Mouse (Mus musculus) ES-Bruce4 (cell line): ENCODE measurements around the gene Sbf2. TPM values are rescaled to one million over a fixed set of nuclear protein-coding genes. Genes with fewer than 3 reads are reported as not detected.
"Not testable (repeated sequence)": the region's sequence is repeated elsewhere in the genome, so short reads cannot be mapped to it uniquely, and the experiment has no call there.

Experiments
- H3K27ac ChIP-seq: 2 replicates; pipeline ENCODE4 v1.5.1; 2012; ENCODE audit warnings: low read length, inconsistent platforms; ENCODE audit not compliant: insufficient read depth
- H3K27me3 ChIP-seq: 2 replicates; pipeline ENCODE4 v1.6.1; 2012; ENCODE audit warnings: mild to moderate bottlenecking, low read length, inconsistent platforms; ENCODE audit not compliant: control insufficient read depth, poor library complexity, insufficient read depth, severe bottlenecking
- H3K36me3 ChIP-seq: 2 replicates; pipeline ENCODE4 v1.6.1; 2012; ENCODE audit warnings: inconsistent platforms, mild to moderate bottlenecking, low read length, moderate library complexity; ENCODE audit not compliant: control insufficient read depth, poor library complexity, insufficient read depth, severe bottlenecking
- H3K4me1 ChIP-seq: one replicate; pipeline ENCODE4 v1.8.1; 2011; ENCODE audit warnings: low read length; ENCODE audit not compliant: control insufficient read depth, insufficient read depth
- H3K4me3 ChIP-seq: 2 replicates; pipeline ENCODE4 v1.5.1; 2011; ENCODE audit warnings: low read depth, mild to moderate bottlenecking, low read length
- H3K9ac ChIP-seq: 2 replicates; pipeline ENCODE4 v1.6.1; 2012; ENCODE audit warnings: low read depth, mild to moderate bottlenecking, inconsistent platforms; ENCODE audit not compliant: poor library complexity, severe bottlenecking
- H3K9me3 ChIP-seq: replicated peaks from 2 replicates; pipeline ENCODE4 v1.6.1; 2012; ENCODE audit warnings: mild to moderate bottlenecking, low read length, inconsistent platforms; ENCODE audit not compliant: control insufficient read depth, poor library complexity, insufficient read depth, severe bottlenecking
- CTCF ChIP-seq: IDR thresholded peaks from one replicate; pipeline ENCODE4 v1.8.1; 2011; ENCODE audit warnings: low read depth, low read length
- EP300 ChIP-seq: IDR thresholded peaks from 2 replicates; pipeline ENCODE4 v1.6.1; 2011; ENCODE audit warnings: low read depth, low read length; ENCODE audit not compliant: insufficient read depth
- POLR2A ChIP-seq: IDR thresholded peaks from one replicate; pipeline ENCODE4 v1.8.1; 2011; ENCODE audit warnings: low read length; ENCODE audit not compliant: insufficient read depth
- polyA plus RNA-seq: library from polyadenylated mRNA; stranded (reverse); fragments of >200 nt; gene quantifications from 2 replicates; pipeline ENCODE4 v1.2.4, GENCODE M21; 2011; ENCODE audit warnings: low read depth; ENCODE audit not compliant: missing spikeins, insufficient read depth, insufficient read length

The Sbf2 gene
- polyA plus RNA-seq, 1 experiment, result 65.5 TPM

DNA sequence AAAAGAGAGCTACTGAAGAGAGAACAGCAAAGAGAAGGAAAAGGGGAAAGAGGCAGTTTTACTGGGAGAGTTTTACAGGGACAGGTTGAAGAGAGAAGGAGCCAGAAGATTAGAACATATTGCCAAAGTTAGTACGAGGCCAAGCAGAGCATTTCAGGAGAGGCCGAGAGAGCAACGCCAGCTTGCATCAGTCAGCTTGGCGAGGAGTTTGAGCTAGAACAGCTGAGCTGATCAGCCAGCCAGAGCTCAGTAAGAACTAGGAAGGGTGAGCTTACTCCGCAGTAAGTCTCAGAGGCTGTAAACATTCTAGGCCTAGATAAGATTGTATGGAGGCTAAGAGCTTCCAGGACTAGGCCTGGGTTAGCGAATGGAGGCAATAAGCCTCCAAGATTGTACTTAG, 222.1 kb downstream of the Sbf2 start:
- no peak overlapping the region for H3K27ac ChIP-seq
- no peak overlapping the region for H3K9ac ChIP-seq
- no peaks in the 10 kb centered on the region for H3K9me3 ChIP-seq
- H3K36me3 ChIP-seq, result no peaks in the 10 kb centered on the region
- TF ChIP-seq POLR2A (no peak), CTCF (no peak), EP300 (no peak)
- no peaks in the 10 kb centered on the region for H3K4me1 ChIP-seq
- H3K4me3 ChIP-seq, result no peak overlapping the region
- no peaks in the 10 kb centered on the region for H3K27me3 ChIP-seq

DNA sequence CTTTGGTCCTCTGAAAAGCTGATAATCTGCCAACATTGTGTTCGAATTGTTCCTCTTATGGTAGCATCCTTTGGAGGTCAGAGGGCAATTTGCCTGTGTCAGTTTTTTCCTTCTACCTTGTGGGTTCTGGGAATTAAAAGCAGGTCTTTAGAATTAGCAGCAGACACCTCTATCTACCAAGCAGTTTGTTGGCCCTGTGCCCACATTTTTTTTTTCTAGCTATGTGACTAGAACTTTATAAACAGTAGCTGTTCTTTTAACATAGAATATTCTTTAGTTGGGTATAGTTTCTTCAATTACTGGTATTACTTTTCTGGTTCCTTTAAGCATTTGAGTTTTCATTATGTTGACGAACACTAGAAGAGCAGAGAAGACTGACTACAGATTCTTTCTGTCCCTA, 223.1 kb downstream of the Sbf2 start:
- H3K27ac ChIP-seq, result no peak overlapping the region
- no peak overlapping the region for H3K9ac ChIP-seq
- no peaks in the 10 kb centered on the region for H3K4me1 ChIP-seq
- no peaks in the 10 kb centered on the region for H3K27me3 ChIP-seq
- no peak overlapping the region for H3K4me3 ChIP-seq
- TF ChIP-seq EP300 (no peak), CTCF (no peak), POLR2A (no peak)
- H3K9me3 ChIP-seq, result no peaks in the 10 kb centered on the region
- no peaks in the 10 kb centered on the region for H3K36me3 ChIP-seq

GRCm38 (mm10) chr7:110388889-110389288, 225.8 kb downstream of the Sbf2 start:
- H3K4me3 ChIP-seq, H3K9ac ChIP-seq, H3K9me3 ChIP-seq, H3K4me1 ChIP-seq, H3K27me3 ChIP-seq, H3K36me3 ChIP-seq, H3K27ac ChIP-seq: not testable (repeated sequence)

DNA sequence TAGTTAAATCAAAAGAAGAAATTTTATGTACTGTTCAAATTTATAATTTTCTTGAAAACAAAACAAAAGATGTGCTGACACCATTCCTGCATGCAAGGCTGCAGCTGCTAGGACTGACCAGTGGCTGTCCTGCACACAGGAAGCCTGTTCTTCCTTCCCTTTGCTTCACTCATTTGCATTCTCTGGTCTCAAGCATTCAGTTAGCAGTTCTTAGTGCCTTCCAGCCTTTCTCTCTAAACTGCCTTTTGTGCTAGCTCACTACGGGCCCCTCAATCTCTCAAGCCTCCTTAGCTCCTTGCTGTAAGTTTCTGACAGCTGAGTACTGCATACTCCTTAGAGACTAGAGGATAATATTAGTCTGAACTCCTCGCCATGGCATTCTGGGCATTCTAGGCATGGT, 227.2 kb downstream of the Sbf2 start:
- Histone ChIP-seq H3K4me1 (no peaks in the 10 kb centered on the region), H3K4me3 (no peak overlapping the region), H3K36me3 (no peaks in the 10 kb centered on the region), H3K9ac (no peak overlapping the region), H3K9me3 (no peaks in the 10 kb centered on the region), H3K27me3 (no peaks in the 10 kb centered on the region), H3K27ac (no peak overlapping the region)
- TF ChIP-seq POLR2A (no peak), EP300 (no peak), CTCF (no peak)

- Histone ChIP-seq H3K4me1 (no peaks in the 10 kb centered on the region), H3K9me3 (no peaks in the 10 kb centered on the region), H3K27ac (no peak overlapping the region), H3K9ac (no peak overlapping the region), H3K36me3 (no peaks in the 10 kb centered on the region; the same call in 1 of the 2 replicates), H3K4me3 (no peak overlapping the region), H3K27me3 (no peaks in the 10 kb centered on the region)
- TF ChIP-seq CTCF, result no peak
- no peak for TF ChIP-seq POLR2A
- no peak for TF ChIP-seq EP300
These were observed 229.2 kb downstream of the Sbf2 start for GRCm38 (mm10) chr7:110385482-110385881.

GRCm38 (mm10) chr7:110384343-110384742, 230.4 kb downstream of the Sbf2 start:
- Histone ChIP-seq H3K9me3 (no peaks in the 10 kb centered on the region), H3K27ac (no peak overlapping the region), H3K36me3 (no peaks in the 10 kb centered on the region; the same call in 1 of the 2 replicates), H3K9ac (no peak overlapping the region), H3K4me3 (no peak overlapping the region), H3K4me1 (no peaks in the 10 kb centered on the region), H3K27me3 (no peaks in the 10 kb centered on the region)
- TF ChIP-seq CTCF, result peak; percentile 20
- TF ChIP-seq POLR2A, result no peak
- TF ChIP-seq EP300, result no peak
